Mouse (Mus musculus): ENCODE data around the gene Rbms1. TPM values are rescaled to one million over a fixed set of nuclear protein-coding genes. Genes with fewer than 3 reads are reported as not detected.
A peak's percentile ranks its signal among the peaks of the same experiment; 100 is the strongest.

The Rbms1 gene
- polyA plus RNA-seq, 1 experiment from 2014 or later, result 40.8 TPM

DNA sequence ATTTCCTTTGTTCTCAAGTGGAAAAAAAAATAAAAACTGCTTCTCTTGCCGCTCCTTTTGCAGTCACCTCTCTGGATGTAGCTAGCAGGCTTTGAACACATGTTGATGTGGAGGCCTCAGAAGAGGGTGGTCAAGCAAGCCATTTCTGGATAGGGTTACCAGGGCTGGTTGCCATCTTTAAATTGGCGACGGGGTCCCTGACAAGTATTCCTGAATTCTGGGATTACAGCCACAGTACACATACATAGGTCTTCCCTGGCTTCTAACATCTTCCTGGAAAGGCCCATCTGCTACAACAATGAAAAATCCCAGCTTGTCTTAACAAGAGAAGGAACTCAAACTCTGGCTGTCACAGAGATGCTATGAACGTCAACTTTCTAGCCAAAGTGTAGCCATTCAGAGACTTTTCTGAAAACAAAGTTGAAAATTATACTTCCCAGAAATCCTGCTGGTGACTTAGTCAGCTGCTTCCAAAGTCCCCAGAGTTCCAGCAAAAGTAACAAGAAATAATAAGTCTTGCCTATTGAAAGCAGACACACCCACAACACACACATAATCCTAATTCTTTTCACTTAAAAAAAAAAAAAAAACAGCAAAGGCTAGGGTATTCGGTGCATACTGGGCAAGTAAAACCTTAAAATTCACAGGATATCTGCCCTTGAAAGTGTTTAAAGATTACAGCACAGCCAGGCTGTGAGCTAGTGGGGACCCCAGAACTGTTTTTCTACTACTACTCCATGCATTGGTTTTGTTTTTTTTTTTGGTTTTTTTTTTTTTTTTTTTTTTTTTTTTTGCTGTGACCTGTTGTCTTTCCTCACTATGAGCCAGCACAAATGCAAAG lies 80.6 kb downstream of the Rbms1 start:
- whole genome bisulfite sequencing, result 45% methylated on average over 5 of the region's 5 CpGs
- Histone ChIP-seq H3K27me3 (peaks cover 38% of the 10 kb centered on the region), H3K4me1 (peaks cover 12% of the 10 kb centered on the region)

DNA sequence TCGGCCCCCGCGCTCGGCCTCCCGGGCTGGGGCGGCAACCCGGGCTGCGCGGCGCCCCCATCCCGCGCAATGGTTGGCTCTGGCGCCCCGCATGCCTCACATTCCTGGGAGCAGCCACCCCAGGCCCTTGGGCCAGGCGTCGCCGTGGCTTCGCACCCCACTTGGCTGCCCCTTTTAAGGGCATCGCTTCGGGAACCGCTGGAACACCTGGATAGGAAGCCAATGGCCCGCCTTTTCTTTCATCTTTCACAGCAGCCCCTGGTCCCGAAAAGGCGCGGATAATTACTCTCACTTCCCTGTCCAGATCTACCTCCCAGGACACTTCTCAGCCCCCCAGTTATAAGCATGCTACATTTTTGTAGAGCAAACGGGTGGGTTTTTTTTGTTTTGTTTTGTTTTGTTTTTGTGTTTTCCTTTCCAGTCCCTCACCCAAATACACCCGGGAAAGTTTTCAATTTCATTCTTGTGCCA lies 81.4 kb downstream of the Rbms1 start:
- 3% methylated on average over 13 of the region's 27 CpGs for WGBS
- peak overlapping the region; percentile 83 for H3K4me3 ChIP-seq
- no peak; the same call in 1 of the 2 replicates for ATAC-seq (ENCODE audit: low FRiP score, low read depth)
- no peaks in the 10 kb centered on the region for H3K36me3 ChIP-seq
- peaks cover 46% of the 10 kb centered on the region for H3K27me3 ChIP-seq
- peak overlapping the region; percentile 81 for H3K9ac ChIP-seq (replicated peaks)
- peaks cover 12% of the 10 kb centered on the region for H3K4me1 ChIP-seq
- no peak overlapping the region for H3K27ac ChIP-seq (replicated peaks)
- H3K9me3 ChIP-seq, result no peaks in the 10 kb centered on the region
- H3K4me2 ChIP-seq (replicated peaks), result peak overlapping the region; percentile 94

More for the DNA sequence above, 80.6 kb downstream of the Rbms1 start:
- Histone ChIP-seq H3K4me2 (replicated peaks) (no peak overlapping the region), H3K27ac (replicated peaks) (no peak overlapping the region), H3K9ac (replicated peaks) (no peak overlapping the region), H3K4me3 (no peak overlapping the region), H3K9me3 (no peaks in the 10 kb centered on the region), H3K36me3 (no peaks in the 10 kb centered on the region)
- no peak for ATAC-seq (ENCODE audit: low FRiP score, low read depth)

DNA sequence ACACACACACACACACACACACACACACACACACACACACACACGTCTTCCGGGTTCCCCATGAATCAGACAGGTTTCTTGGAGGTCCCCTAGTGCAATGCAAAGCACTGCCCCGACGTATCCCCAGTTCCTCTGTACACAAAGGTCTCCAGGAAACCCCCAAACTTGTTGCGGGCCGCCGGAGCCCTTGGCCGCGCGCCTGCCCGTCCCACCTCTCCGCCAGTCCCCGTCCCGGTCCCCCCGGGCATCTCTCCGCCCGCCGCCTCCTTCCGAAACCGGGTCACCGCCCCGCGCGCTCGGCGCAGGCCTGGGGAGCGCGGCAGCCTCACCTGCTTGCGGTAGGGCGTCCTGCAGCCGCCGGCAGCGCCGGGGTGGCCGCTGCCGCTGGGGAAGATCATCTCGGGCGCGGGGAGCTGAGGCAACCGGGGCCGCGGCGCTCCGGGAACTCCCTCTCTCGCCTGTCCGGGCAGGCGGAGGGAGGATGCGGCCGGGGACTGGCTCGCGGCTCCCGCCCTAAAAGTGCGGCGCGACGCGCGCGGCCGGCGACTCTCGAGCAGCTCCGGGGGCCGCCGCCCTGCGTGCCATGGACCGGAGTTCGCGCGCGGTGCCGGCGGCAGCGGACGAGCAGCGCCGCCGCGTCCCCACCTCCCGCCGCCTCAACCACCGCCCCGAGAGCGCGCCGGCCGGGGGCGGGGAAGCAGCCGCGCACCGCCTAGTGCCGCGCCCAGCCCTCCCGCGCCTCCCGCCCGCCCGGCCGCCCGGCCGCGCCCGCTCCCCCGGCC lies 82.0 kb downstream of the Rbms1 start:
- peaks cover 50% of the 10 kb centered on the region for H3K27me3 ChIP-seq
- ATAC-seq (ENCODE audit: low FRiP score, low read depth), result peak; percentile 91
- under 1% methylated on average over 75 of the region's 104 CpGs for WGBS
- peak overlapping the region; percentile 83 for H3K4me3 ChIP-seq
- H3K4me2 ChIP-seq (replicated peaks), result peak overlapping the region; percentile 94
- peak overlapping the region; percentile 63 for H3K27ac ChIP-seq (replicated peaks)
- H3K4me1 ChIP-seq, result peaks cover 12% of the 10 kb centered on the region
- no peaks in the 10 kb centered on the region for H3K36me3 ChIP-seq
- H3K9me3 ChIP-seq, result no peaks in the 10 kb centered on the region
- peak overlapping the region; percentile 81 for H3K9ac ChIP-seq (replicated peaks)

DNA sequence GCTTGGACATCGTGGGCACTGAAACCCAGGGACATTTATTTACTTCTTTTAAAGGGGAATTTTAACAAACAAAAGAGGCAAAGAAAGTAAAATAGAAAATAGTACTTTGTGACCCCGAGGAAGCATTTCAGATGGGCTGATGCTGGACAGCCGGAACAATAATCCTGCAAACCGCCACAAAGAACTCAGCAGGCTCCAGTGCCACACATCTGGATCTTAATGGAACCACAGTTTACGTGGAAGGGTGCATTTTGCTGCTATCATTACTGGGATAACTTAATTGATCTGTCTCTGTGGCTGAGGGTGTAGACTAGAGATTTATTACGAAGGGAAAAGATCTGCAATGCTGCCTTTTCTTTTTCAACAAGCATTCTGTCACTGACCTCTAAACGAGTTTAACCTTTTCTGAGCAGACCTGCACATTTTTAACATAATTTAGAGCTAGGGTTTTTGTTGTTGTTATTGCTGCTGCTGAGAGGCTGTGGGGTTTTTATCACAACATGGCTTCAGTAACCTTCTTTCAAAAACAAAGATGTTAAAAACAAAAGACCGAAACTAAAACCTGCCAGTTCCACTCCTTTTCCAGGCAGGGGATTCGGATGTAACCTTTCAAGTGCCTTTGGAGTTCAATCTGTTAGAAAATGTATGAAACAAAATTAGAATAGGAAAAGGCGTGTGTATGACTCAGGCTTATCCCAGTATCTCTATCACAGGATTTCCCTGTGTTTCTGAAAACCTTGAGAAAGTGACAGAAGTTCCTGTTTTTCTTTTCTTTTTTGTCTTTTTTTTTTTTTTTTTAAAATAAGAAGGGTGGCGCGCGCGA lies 82.8 kb downstream of the Rbms1 start:
- no peak for ATAC-seq (ENCODE audit: low FRiP score, low read depth)
- H3K4me2 ChIP-seq (replicated peaks), result peak overlapping the region; percentile 94
- H3K4me1 ChIP-seq, result peaks cover 12% of the 10 kb centered on the region
- H3K9me3 ChIP-seq, result no peaks in the 10 kb centered on the region
- no peaks in the 10 kb centered on the region for H3K36me3 ChIP-seq
- H3K27me3 ChIP-seq, result peaks cover 52% of the 10 kb centered on the region
- H3K9ac ChIP-seq (replicated peaks), result 0 out of 2 replicates have a peak overlapping the region, but pooled peaks have one; percentile 11
- peak overlapping the region; percentile 83 for H3K4me3 ChIP-seq
- 1% methylated on average over 14 of the region's 14 CpGs for WGBS
- no peak overlapping the region for H3K27ac ChIP-seq (replicated peaks)

DNA sequence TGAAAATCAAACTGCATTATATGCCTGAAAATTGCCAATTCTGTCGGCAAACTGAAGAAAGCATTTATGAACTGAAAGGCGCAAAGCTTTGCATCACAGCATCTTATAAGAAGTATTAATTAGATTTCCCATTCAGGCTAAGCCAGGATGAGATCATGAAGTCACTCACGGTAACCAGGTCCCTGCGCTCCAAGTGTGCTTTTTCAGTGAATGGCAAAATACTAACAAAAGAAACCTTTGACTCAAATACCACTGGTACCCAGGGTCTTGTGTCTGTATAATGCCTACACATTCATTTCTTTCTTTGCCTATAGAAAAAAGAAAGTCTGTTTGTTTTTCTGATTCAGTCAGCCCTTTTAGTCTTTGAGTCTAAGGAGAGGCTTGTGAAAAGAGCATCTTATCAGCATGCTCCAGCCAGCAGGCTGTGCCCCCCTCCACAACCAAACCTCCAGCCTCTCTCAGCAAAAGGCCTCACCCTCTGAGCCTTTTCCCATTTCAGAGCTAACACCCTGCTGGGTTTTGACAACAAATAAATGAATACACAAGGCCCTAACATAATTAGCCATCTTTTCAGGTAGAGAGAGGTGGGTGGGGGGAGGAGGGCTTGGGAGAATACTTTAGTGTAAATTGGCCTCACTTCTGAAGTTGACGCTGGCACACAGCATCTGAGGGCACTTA lies 83.7 kb downstream of the Rbms1 start:
- ATAC-seq (ENCODE audit: low FRiP score, low read depth), result no peak
- no peak overlapping the region for H3K27ac ChIP-seq (replicated peaks)

DNA sequence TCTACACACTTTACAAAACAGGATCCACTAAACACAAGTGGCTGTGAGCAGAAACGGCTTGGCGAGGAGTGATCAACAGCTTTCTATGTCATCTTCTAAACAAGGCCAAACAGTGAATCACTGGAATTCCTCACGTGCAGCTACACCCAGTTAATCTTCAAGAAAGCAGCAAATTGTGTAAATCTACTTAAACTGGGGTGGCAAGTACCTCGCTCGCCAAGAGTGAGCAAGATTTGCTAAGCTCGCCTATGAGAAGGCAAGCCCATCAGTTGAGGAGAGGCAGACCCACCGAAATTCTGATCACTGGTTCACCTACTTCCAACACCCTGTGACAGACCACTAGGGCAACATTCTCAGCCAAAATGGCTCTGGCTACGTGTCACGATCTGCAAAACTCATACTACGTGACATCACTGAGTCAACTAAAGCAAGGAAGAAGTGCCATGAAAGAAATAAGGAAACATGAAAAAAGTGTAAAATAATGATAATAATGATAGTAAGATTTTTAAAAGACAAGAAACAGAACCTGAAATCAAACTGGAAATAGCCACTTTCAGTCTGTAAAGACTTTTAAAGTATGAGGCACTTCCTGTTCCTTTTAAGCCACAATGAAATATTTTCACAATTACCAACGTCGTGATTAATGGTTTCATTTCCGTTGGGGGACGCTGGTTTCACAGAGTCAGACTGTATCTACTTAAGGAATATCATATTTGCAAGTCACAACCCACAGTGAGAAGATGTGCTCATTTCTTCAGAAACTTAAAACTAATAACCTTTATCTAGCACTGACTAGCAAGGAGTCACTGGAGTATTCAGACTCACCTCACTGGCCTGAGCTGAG lies 85.2 kb downstream of the Rbms1 start:
- Histone ChIP-seq H3K4me2 (replicated peaks) (no peak overlapping the region), H3K36me3 (no peaks in the 10 kb centered on the region), H3K4me3 (no peak overlapping the region), H3K9ac (replicated peaks) (no peak overlapping the region), H3K9me3 (no peaks in the 10 kb centered on the region), H3K27me3 (peaks cover 62% of the 10 kb centered on the region), H3K4me1 (peaks cover 12% of the 10 kb centered on the region), H3K27ac (replicated peaks) (no peak overlapping the region)
- ATAC-seq (ENCODE audit: low FRiP score, low read depth), result no peak
- 73% methylated on average over 14 of the region's 14 CpGs for WGBS

More for the DNA sequence above, 83.7 kb downstream of the Rbms1 start:
- Histone ChIP-seq H3K4me1 (peaks cover 12% of the 10 kb centered on the region), H3K4me3 (0 out of 2 replicates have a peak overlapping the region, but pooled peaks have one; percentile 83), H3K4me2 (replicated peaks) (peak overlapping the region; percentile 94), H3K9ac (replicated peaks) (no peak overlapping the region), H3K27me3 (peaks cover 55% of the 10 kb centered on the region), H3K36me3 (no peaks in the 10 kb centered on the region), H3K9me3 (no peaks in the 10 kb centered on the region)
- WGBS, result 19% methylated on average over 5 of the region's 5 CpGs

DNA sequence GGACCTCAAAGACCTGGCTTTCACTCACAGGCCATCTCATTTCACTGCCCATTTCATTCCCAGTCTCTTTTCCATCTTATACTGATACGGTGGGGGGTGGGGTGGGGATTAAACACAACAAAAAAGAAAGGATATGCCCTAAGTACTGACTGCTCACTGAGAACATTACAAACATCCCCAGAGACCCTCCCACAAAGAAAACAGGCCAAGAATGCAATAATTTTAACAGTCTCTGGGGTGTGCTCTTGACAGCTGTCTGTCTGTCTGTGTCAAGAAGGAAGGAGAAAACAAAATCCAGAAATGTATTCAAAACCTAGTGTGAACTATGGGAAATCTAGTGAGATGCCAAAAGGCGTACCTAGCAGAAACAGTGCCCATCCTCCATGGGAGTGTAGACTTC lies 86.1 kb downstream of the Rbms1 start:
- no peak overlapping the region for H3K27ac ChIP-seq (replicated peaks)
- WGBS, result 39% methylated on average over 2 of the region's 2 CpGs
- H3K4me2 ChIP-seq (replicated peaks), result no peak overlapping the region
- no peaks in the 10 kb centered on the region for H3K9me3 ChIP-seq
- no peak overlapping the region for H3K9ac ChIP-seq (replicated peaks)
- peaks cover 12% of the 10 kb centered on the region for H3K4me1 ChIP-seq
- no peaks in the 10 kb centered on the region for H3K36me3 ChIP-seq
- H3K27me3 ChIP-seq, result peaks cover 61% of the 10 kb centered on the region
- no peak overlapping the region for H3K4me3 ChIP-seq
- ATAC-seq (ENCODE audit: low FRiP score, low read depth), result no peak

DNA sequence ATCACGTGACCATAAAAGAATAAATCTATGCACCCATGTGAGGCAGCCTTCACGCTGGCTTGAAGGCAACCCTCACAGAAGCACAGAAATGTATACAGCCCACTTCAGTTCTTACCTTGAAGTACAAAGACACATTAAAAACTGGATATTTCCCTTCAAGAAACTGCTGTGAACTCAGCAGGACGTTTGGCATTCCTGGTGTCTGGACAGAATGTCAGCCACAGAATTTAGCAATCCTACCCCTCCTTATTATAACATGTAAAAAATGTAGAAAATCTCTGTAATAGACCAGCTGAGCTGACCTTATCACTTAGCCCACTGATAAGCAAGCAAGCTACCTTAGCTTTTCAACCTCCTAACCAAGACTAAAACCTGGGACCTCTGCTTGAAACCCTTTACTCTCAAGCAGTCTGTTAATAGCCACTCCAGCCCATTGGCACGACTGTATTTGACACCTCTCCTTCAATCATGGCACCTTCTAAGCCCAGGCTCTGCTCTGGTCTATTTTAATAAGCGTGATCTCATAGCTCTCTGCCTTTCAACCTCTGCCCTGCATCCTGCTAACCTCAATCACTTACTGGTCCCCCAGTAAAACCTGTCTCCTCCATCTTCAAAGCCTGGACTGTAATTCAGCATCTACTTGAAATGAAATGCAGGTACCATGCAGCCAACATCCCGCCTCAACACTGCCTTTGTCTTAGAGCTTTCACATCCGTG lies 90.7 kb downstream of the Rbms1 start:
- H3K9me3 ChIP-seq, result no peaks in the 10 kb centered on the region
- no peak overlapping the region for H3K27ac ChIP-seq (replicated peaks)
- no peak overlapping the region for H3K4me3 ChIP-seq
- H3K4me2 ChIP-seq (replicated peaks), result no peak overlapping the region
- H3K36me3 ChIP-seq, result no peaks in the 10 kb centered on the region
- ATAC-seq (ENCODE audit: low FRiP score, low read depth), result no peak
- peaks cover 50% of the 10 kb centered on the region for H3K27me3 ChIP-seq
- H3K9ac ChIP-seq (replicated peaks), result no peak overlapping the region
- H3K4me1 ChIP-seq, result peaks cover 5% of the 10 kb centered on the region; the same call in 1 of the 2 replicates
- WGBS, result 79% methylated on average over 7 of the region's 7 CpGs

DNA sequence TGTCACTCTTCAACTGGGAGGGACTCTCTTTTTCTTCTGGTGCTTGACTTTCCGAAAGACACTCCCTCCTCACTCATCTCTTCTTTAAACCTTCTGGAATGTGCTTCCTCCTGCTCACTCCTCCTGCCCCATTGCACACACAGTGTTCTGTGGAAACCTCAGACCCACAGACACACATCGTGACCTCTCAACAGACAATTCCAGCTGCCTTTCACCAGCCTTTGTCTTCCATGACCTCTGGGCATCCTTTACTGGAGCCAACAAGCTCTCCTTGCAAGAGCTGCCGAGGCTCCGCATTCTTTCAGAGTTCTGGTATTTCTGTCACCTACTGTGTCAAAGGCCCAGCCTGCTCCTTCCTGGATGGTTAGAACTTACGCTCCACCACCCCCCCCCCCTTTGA lies 92.0 kb downstream of the Rbms1 start:
- Histone ChIP-seq H3K9ac (replicated peaks) (no peak overlapping the region), H3K27me3 (peaks cover 40% of the 10 kb centered on the region), H3K36me3 (no peaks in the 10 kb centered on the region), H3K4me2 (replicated peaks) (no peak overlapping the region), H3K27ac (replicated peaks) (no peak overlapping the region), H3K4me3 (no peak overlapping the region), H3K4me1 (peaks cover 5% of the 10 kb centered on the region; the same call in 1 of the 2 replicates), H3K9me3 (no peaks in the 10 kb centered on the region)
- WGBS, result 6% methylated on average over 5 of the region's 5 CpGs
- no peak for ATAC-seq (ENCODE audit: low FRiP score, low read depth)

GRCm38 (mm10) chr2:60870450-60870849 lies 92.5 kb downstream of the Rbms1 start:
- 21% methylated on average over 4 of the region's 4 CpGs for WGBS
- peaks cover 38% of the 10 kb centered on the region for H3K27me3 ChIP-seq
- H3K9ac ChIP-seq (replicated peaks), result no peak overlapping the region
- H3K27ac ChIP-seq (replicated peaks), result no peak overlapping the region
- H3K36me3 ChIP-seq, result no peaks in the 10 kb centered on the region
- H3K4me3 ChIP-seq, result no peak overlapping the region
- H3K4me2 ChIP-seq (replicated peaks), result no peak overlapping the region
- no peaks in the 10 kb centered on the region for H3K9me3 ChIP-seq
- no peak for ATAC-seq (ENCODE audit: low FRiP score, low read depth)
- peaks cover 5% of the 10 kb centered on the region; the same call in 1 of the 2 replicates for H3K4me1 ChIP-seq

Measured in midbrain, embryonic 12.5 days (tissue).